Mouse (Mus musculus): Measurements from ENCODE around the gene Fam57a. TPM values are rescaled to one million over a fixed set of nuclear protein-coding genes. Genes with fewer than 3 reads are reported as not detected.

Fam57a gene
- polyA plus RNA-seq, 1 experiment from 2014 or later = 32.7 TPM

DNA sequence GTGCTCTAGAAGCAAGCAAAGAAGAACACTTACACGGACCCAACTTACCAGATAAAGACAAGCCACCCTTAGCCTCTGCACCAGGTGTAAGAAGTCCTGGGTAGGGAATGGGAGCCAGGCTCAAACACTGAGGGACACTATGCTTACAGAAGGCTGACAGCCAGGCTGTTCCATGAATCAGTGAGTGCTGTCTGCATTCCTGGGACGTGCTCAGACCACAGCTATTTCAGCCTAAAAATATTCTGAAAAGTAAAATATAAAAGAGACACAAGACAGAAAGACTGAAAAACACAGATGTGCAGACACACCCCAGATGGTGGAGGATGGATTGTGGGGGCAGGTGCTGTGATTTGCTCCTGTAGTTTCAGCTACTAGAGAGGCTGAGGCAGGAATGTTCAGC lies 24.6 kb upstream of the Fam57a start:
- no peaks in the 10 kb centered on the region for H3K9me3 ChIP-seq
- WGBS = 84% methylated on average over 2 of the region's 2 CpGs
- no peak overlapping the region for H3K27ac ChIP-seq
- no peak overlapping the region for H3K4me3 ChIP-seq
- no peaks in the 10 kb centered on the region for H3K27me3 ChIP-seq (ENCODE audit: insufficient read depth, poor library complexity, severe bottlenecking)
- H3K36me3 ChIP-seq = peaks cover 34% of the 10 kb centered on the region
- H3K4me1 ChIP-seq = 0 out of 2 replicates have a peak, but pooled peaks cover 2% of the 10 kb centered on the region
- DNase-seq (ENCODE audit: low spot score) = no peak

- Histone ChIP-seq H3K4me1 (0 out of 2 replicates have a peak, but pooled peaks cover 4% of the 10 kb centered on the region), H3K9me3 (no peaks in the 10 kb centered on the region), H3K4me3 (no peak overlapping the region), H3K27me3 (ENCODE audit: insufficient read depth, poor library complexity, severe bottlenecking) (no peaks in the 10 kb centered on the region), H3K36me3 (peaks cover 40% of the 10 kb centered on the region), H3K27ac (no peak overlapping the region)
- 89% methylated on average over 2 of the region's 2 CpGs for WGBS
- no peak for DNase-seq (ENCODE audit: low spot score)
Measured at GRCm38 (mm10) chr11:76158375-76158774, 21.1 kb upstream of the Fam57a start.

GRCm38 (mm10) chr11:76160251-76160650 lies 19.2 kb upstream of the Fam57a start:
- Histone ChIP-seq H3K4me3 (no peak overlapping the region), H3K9me3 (no peaks in the 10 kb centered on the region), H3K27me3 (ENCODE audit: insufficient read depth, poor library complexity, severe bottlenecking) (no peaks in the 10 kb centered on the region), H3K4me1 (0 out of 2 replicates have a peak, but pooled peaks cover 4% of the 10 kb centered on the region), H3K27ac (no peak overlapping the region), H3K36me3 (peaks cover 29% of the 10 kb centered on the region)
- no peak for DNase-seq (ENCODE audit: low spot score)
- 56% methylated on average over 6 of the region's 6 CpGs for WGBS

DNA sequence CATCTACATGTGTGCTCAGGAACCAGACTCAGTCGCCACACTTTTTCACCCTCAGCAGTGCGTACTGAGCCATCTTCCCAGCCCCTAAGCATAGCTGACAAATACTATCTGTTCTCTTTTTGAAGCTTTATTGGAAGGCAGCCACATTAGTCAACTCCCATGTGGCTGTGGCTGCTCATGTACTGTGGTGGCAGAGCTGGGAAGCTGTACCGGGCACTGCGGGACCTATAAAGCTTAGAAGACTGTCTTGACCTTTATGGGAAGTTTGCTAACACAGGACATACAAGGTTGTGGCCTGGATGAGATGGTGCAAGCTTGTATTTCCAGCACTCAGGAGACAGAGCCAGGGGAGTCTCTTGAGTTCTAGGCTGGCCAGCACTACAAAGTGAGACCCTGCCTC lies 12.8 kb upstream of the Fam57a start:
- Histone ChIP-seq H3K9me3 (no peaks in the 10 kb centered on the region), H3K36me3 (peaks cover 14% of the 10 kb centered on the region), H3K27me3 (ENCODE audit: insufficient read depth, poor library complexity, severe bottlenecking) (no peaks in the 10 kb centered on the region), H3K4me1 (no peaks in the 10 kb centered on the region), H3K27ac (no peak overlapping the region), H3K4me3 (no peak overlapping the region)
- DNase-seq (ENCODE audit: low spot score) = no peak
- WGBS = 94% methylated on average over 4 of the region's 4 CpGs

DNA sequence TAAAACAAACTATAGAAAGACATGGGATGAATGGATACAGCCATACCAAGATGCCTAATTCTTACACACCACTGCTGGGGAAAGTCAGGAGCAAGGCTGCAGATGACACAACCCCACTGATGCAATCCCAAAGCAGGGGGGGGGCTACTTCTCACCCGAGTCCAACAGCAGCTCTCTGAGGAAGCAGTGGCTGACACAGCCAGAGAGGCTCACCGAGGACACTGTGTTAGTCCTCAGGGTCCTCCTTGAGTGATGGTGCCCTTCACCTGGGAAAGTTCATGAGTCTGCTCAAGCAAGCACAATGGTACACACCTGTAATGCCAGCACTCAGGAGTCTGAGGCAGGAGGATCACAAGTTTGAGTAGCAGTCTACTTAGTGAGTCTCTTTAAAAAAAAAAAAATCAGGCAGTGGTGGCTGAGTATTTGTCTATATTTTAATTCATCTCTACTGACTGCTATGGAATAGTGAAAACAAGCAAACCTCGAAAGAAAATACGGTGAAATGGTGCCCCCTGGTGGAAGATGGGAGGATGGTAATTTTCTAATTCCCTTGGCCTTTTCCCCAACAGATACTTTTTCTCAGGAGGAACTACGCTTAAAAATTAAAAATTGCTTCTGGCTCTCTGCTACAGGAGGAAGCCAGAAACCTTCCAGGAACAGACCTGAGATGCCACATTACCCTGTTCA lies 12.2 kb upstream of the Fam57a start:
- Histone ChIP-seq H3K36me3 (peaks cover 18% of the 10 kb centered on the region), H3K4me3 (no peak overlapping the region), H3K4me1 (no peaks in the 10 kb centered on the region), H3K9me3 (no peaks in the 10 kb centered on the region), H3K27me3 (ENCODE audit: insufficient read depth, poor library complexity, severe bottlenecking) (no peaks in the 10 kb centered on the region), H3K27ac (no peak overlapping the region)
- WGBS = 36% methylated on average over 5 of the region's 5 CpGs
- DNase-seq (ENCODE audit: low spot score) = no peak

DNA sequence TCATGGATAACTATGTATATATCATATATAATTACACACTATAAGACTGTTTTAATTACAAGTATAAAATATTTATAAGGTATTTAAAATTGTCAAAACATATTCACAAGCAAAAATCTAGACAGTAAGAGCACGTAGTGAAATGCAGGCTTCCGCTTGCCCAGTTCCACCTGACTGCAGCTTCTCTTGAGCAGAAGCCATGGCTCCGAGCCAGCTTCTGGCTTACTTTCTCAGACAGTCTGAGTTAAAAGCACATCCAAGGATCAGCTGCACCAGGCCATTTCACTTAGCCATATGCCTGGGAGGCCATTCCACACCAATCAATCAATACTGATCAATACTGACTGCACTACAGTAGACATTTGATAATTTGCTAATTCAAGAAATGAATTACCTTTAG lies 10.5 kb upstream of the Fam57a start:
- DNase-seq (ENCODE audit: low spot score) = no peak
- peaks cover 22% of the 10 kb centered on the region for H3K36me3 ChIP-seq
- 86% methylated on average over 3 of the region's 3 CpGs for WGBS
- H3K27me3 ChIP-seq (ENCODE audit: insufficient read depth, poor library complexity, severe bottlenecking) = no peaks in the 10 kb centered on the region
- no peaks in the 10 kb centered on the region for H3K9me3 ChIP-seq
- no peaks in the 10 kb centered on the region for H3K4me1 ChIP-seq
- H3K4me3 ChIP-seq = no peak overlapping the region
- H3K27ac ChIP-seq = no peak overlapping the region

DNA sequence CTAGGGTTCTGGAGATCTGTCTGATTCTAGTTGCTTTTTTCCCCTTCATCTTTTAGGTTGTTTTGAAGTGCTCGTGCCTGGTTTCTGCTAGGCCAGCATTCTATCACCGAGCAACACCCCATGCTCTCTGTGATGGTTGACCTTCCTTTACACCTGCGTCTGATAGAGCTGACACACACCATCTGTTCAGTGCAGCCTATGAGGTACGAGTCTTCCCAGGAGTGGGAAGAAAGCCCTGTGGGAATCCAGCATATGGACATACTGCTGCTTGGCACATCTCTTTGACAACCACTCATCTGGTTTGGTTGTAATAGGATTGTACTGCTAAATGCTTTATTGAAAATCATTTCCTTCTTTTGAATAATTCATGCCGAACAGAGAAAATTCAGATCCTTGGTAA lies 9.3 kb upstream of the Fam57a start:
- H3K4me3 ChIP-seq = no peak overlapping the region
- H3K9me3 ChIP-seq = no peaks in the 10 kb centered on the region
- H3K27ac ChIP-seq = no peak overlapping the region
- H3K4me1 ChIP-seq = no peaks in the 10 kb centered on the region
- H3K36me3 ChIP-seq = peaks cover 22% of the 10 kb centered on the region
- DNase-seq (ENCODE audit: low spot score) = no peak
- no peaks in the 10 kb centered on the region for H3K27me3 ChIP-seq (ENCODE audit: insufficient read depth, poor library complexity, severe bottlenecking)
- 77% methylated on average over 5 of the region's 5 CpGs for WGBS

- peak overlapping the region; percentile 81 for H3K4me3 ChIP-seq
- peak; percentile 75 for DNase-seq (ENCODE audit: low spot score)
- peaks cover 5% of the 10 kb centered on the region; the same call in 1 of the 2 replicates for H3K36me3 ChIP-seq
- H3K27me3 ChIP-seq (ENCODE audit: insufficient read depth, poor library complexity, severe bottlenecking) = no peaks in the 10 kb centered on the region
- peaks cover 7% of the 10 kb centered on the region for H3K4me1 ChIP-seq
- no peaks in the 10 kb centered on the region for H3K9me3 ChIP-seq
- WGBS = 2% methylated on average over 28 of the region's 28 CpGs
- H3K27ac ChIP-seq = peak overlapping the region; percentile 86
Measured at GRCm38 (mm10) chr11:76178726-76179494, 561 bp upstream of the Fam57a start.

DNA sequence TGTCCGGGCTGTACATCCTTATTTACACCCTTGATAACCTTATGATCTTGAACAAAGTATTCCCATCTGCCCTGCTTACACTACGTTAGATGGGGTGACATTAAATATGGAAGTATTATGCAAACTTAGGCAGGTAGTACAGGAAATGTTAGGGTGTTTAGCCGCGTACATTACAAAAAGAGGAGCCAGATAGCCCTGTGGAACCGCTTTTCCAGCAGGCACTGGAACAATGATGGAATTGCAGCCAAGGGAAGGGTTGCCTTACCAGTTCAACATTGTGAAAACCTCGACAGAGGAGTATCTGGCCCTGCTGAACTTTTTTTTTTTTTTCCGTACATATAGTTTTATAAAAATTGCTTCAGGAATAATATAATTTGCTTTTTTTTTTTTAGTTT lies 672 bp downstream of the Fam57a start:
- 18% methylated on average over 7 of the region's 7 CpGs for WGBS
- H3K27ac ChIP-seq = peak overlapping the region; percentile 86
- H3K27me3 ChIP-seq (ENCODE audit: insufficient read depth, poor library complexity, severe bottlenecking) = no peaks in the 10 kb centered on the region

DNA sequence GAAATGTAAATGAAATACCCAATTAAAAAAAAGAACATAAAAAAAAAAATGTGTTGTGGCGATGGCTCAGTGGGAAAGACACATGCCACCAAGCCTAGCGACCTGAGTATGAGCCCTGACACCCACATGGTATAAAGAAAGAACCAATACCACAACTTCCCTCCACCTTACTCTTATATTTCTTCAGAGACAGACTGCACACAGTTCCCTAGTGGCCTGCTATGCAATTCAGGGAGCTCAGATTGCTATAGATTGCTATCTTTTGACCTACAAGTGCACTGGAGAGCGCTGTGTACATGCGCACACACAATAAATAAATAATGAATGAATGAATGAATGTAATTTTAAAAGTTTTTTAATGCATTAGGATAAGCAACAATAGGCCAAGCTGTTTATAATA lies 4.3 kb downstream of the Fam57a start:
- Histone ChIP-seq H3K27me3 (ENCODE audit: insufficient read depth, poor library complexity, severe bottlenecking) (no peaks in the 10 kb centered on the region), H3K4me3 (no peak overlapping the region), H3K36me3 (no peaks in the 10 kb centered on the region), H3K4me1 (peaks cover 1% of the 10 kb centered on the region), H3K27ac (no peak overlapping the region), H3K9me3 (no peaks in the 10 kb centered on the region)
- 85% methylated on average over 4 of the region's 4 CpGs for WGBS
- DNase-seq (ENCODE audit: low spot score) = no peak

More for the DNA sequence above, 672 bp downstream of the Fam57a start:
- H3K4me3 ChIP-seq = peak overlapping the region; percentile 81
- peaks cover 7% of the 10 kb centered on the region for H3K4me1 ChIP-seq
- DNase-seq (ENCODE audit: low spot score) = no peak
- peaks cover 5% of the 10 kb centered on the region; the same call in 1 of the 2 replicates for H3K36me3 ChIP-seq
- no peaks in the 10 kb centered on the region for H3K9me3 ChIP-seq

DNA sequence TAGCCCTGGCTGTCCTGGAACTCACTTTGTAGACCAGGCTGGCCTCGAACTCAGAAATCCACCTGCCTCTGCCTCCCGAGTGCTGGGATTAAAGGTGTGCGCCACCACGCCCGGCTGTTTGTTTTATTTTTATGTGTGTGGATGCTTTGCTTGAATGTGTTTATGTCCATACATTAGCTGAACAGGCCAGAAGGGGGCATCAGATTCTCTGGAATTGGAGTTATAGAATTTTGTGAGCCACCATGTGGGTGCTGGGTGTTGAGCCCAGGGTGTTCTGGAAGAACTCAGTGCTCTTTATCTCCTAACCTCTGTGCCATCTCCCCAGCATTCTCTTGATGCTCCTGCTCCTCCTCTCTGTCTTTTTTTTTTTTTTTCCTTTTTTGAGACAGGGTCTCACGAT lies 7.4 kb downstream of the Fam57a start:
- no peaks in the 10 kb centered on the region for H3K36me3 ChIP-seq
- DNase-seq (ENCODE audit: low spot score) = no peak
- no peaks in the 10 kb centered on the region for H3K27me3 ChIP-seq (ENCODE audit: insufficient read depth, poor library complexity, severe bottlenecking)
- 74% methylated on average over 6 of the region's 6 CpGs for WGBS
- no peak overlapping the region for H3K27ac ChIP-seq
- H3K9me3 ChIP-seq = no peaks in the 10 kb centered on the region
- no peak overlapping the region for H3K4me3 ChIP-seq
- H3K4me1 ChIP-seq = no peaks in the 10 kb centered on the region

DNA sequence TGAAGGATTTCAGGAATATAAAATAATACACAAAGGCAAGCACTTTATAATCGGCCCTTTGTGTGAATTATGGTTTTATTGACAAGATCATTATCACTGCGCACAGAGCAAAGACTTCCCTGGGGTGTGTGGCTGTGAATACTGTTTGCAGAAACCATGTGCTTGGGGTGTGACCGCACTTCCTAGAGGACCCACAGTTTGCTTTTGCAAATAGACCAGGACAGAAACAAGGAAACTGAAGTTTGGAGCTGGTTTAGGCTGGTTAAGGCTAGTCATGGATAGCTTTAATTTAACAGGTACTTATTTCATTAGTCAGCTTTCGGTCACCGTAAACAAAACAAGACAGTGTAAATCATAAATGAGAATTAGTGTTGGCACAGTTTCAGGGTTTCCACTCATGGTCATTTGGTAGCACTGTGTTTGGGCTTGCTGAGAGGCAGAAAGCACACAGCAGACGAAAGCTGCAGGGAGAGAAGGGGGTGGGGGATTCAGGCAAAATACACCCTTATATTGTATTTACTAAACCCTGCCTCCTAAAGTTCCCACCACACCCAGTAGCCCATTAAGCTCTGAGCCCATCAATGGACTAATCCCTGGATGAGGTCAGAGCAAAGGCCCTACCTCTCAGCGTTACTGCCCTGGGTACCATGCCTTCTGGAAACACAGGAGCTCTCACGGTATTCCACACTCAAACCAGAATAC lies 17.0 kb downstream of the Fam57a start:
- H3K9me3 ChIP-seq = no peaks in the 10 kb centered on the region
- no peak overlapping the region for H3K27ac ChIP-seq
- no peak for DNase-seq (ENCODE audit: low spot score)
- H3K4me1 ChIP-seq = peaks cover 18% of the 10 kb centered on the region
- H3K36me3 ChIP-seq = no peaks in the 10 kb centered on the region
- 0 out of 2 replicates have a peak, but pooled peaks cover 8% of the 10 kb centered on the region for H3K27me3 ChIP-seq (ENCODE audit: insufficient read depth, poor library complexity, severe bottlenecking)
- 71% methylated on average over 8 of the region's 8 CpGs for WGBS
- no peak overlapping the region for H3K4me3 ChIP-seq

DNA sequence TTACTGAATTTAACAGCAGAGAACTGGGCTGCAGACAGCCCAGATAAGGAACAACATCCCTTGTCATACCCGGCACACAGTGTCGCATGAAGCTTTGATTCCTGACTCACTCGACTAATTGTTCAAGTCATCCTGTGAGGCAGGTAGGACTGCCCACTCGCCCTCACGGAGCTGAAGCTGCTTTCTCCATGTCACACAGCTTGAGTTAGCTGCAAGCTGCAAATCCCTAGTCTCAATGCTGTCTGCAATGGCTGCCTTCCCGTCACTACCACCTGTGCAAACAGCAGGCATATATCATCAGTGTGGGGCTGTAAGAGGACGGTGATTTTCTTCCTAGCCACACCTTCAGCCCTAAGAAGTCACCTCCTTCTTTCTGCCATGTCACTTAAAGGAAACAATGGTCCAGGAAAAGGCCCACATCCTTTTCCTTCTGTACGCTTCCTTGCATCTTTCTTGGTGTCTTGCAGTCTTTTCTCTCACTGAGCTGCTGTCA lies 17.6 kb downstream of the Fam57a start:
- 0 out of 2 replicates have a peak, but pooled peaks cover 8% of the 10 kb centered on the region for H3K27me3 ChIP-seq (ENCODE audit: insufficient read depth, poor library complexity, severe bottlenecking)
- DNase-seq (ENCODE audit: low spot score) = no peak

More for the DNA sequence above, 17.6 kb downstream of the Fam57a start:
- Histone ChIP-seq H3K36me3 (no peaks in the 10 kb centered on the region), H3K4me3 (no peak overlapping the region), H3K9me3 (no peaks in the 10 kb centered on the region), H3K27ac (no peak overlapping the region), H3K4me1 (peaks cover 23% of the 10 kb centered on the region)
- 47% methylated on average over 8 of the region's 8 CpGs for WGBS

All from heart, embryonic 10.5 days (tissue).